Mouse (Mus musculus) olfactory bulb, adult 2 months (tissue): ENCODE measurements at regions not wholly inside any gene's neighbourhood (a gene's known extent, or its start where the extent isn't known, plus 50 kb on each side); places are given as distances from the start of the nearest gene placed in this dataset.

Experiments used
- CTCF ChIP-seq: fragments of 200-500 bp; IDR thresholded peaks from 2 replicates; pipeline ENCODE4 v1.5.1; 2012; ENCODE audit warnings: low read depth, mild to moderate bottlenecking, low read length, moderate library complexity; ENCODE audit not compliant: insufficient read depth
- POLR2A ChIP-seq: fragments of 200-500 bp; IDR thresholded peaks from 2 replicates; pipeline ENCODE4 v1.6.1; 2012; ENCODE audit warnings: mild to moderate bottlenecking, low read depth, low read length, moderate library complexity; ENCODE audit not compliant: insufficient read depth

DNA sequence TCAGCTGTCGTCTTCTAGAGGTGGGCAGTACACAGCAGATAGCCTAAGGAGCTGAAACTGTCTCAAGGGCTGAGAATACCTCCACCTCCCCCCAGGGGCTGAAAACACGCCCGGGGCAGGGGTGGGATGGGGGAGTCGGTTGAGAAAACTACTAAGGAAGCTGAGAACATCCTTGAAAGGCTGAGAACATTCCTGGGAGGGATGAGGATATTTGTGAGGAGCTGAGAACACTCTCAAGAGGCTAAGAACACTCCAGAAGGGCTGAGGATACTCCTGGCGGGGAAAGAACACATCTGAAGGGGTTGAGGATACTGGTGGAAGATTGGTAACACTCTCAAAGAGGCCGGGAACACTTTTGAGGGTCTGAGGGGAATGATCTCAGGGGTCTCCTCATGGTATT is 81.3 kb upstream of the Gm9887 start:
- TF ChIP-seq CTCF, result no peak
- TF ChIP-seq POLR2A, result no peak
